Mouse (Mus musculus) embryonic facial prominence, embryonic 14.5 days (tissue): Measurements from ENCODE around the gene Emp1. TPM values are rescaled to one million over a fixed set of nuclear protein-coding genes. Genes with fewer than 3 reads are reported as not detected.
A peak's percentile ranks its signal among the peaks of the same experiment; 100 is the strongest.

ENCODE experiments used
- ATAC-seq: fragments of 200-750 bp; cut with Nextera tagmentation; 2 replicates; pipeline ENCODE4 v1.8.0; 2017; ENCODE audit warnings: low read depth, moderate number of reproducible peaks, moderate TSS enrichment
- DNase-seq: peaks from one replicate; pipeline ENCODE4 v3.0.0-alpha.2; 2015; ENCODE audit warnings: low spot score
- H3K27ac ChIP-seq: fragments of 300-500 bp; sonication (generic); replicated peaks from 2 replicates; pipeline ENCODE4 v1.5.1; 2014; ENCODE audit warnings: low read depth, mild to moderate bottlenecking, low read length, moderate library complexity
- H3K27me3 ChIP-seq: fragments of 300-500 bp; sonication (generic); replicated peaks from 2 replicates; pipeline ENCODE4 v1.6.1; 2014; ENCODE audit warnings: low read length; ENCODE audit not compliant: control insufficient read depth, insufficient read depth
- H3K36me3 ChIP-seq: fragments of 300-500 bp; sonication (generic); 2 replicates; pipeline ENCODE4 v1.6.1; 2014; ENCODE audit warnings: low read length, mixed read lengths; ENCODE audit not compliant: control insufficient read depth, insufficient read depth
- H3K4me1 ChIP-seq: fragments of 300-500 bp; sonication (generic); 2 replicates; pipeline ENCODE4 v1.6.1; 2014; ENCODE audit warnings: antibody characterized with exemption, low read length; ENCODE audit not compliant: control insufficient read depth, insufficient read depth
- H3K4me2 ChIP-seq: fragments of 300-500 bp; sonication (generic); 2 replicates; pipeline ENCODE4 v1.6.1; 2014; ENCODE audit warnings: low read depth, mild to moderate bottlenecking, low read length, moderate library complexity, mixed read lengths
- H3K4me3 ChIP-seq: fragments of 300-500 bp; sonication (generic); 2 replicates; pipeline ENCODE4 v1.5.1; 2014; ENCODE audit warnings: low read depth, mild to moderate bottlenecking, low read length
- H3K9ac ChIP-seq: fragments of 300-500 bp; sonication (generic); 2 replicates; pipeline ENCODE4 v1.6.1; 2014; ENCODE audit warnings: low read depth, mild to moderate bottlenecking, low read length, moderate library complexity, mixed read lengths
- H3K9me3 ChIP-seq: fragments of 300-500 bp; sonication (generic); 2 replicates; pipeline ENCODE4 v1.6.1; 2016; ENCODE audit warnings: low read length; ENCODE audit not compliant: control insufficient read depth
- WGBS: fragments of 180-500 bp; shearing (Covaris S2); extraction: QIAGEN DNeasy Blood & Tissue Kit; methylation state at CpG from one replicate; pipeline ENCODE4 v1.1.7; 2014; 5-methylcytosine and 5-hydroxymethylcytosine counted together
- polyA plus RNA-seq: library from polyadenylated mRNA; unstranded; fragments of >200 nt; fragmentation: Nextera tagmentation; extraction: Ambion mirVana; gene quantifications from 2 replicates; pipeline ENCODE4 v1.2.1, GENCODE M21; 2014

Gene Emp1
- polyA plus RNA-seq, 1 experiment from 2014 or later, result 70.8 TPM

- Histone ChIP-seq H3K4me1 (peaks cover 36% of the 10 kb centered on the region), H3K9ac (no peak overlapping the region), H3K27ac (peak overlapping the region; percentile 65), H3K9me3 (no peaks in the 10 kb centered on the region), H3K4me3 (no peak overlapping the region), H3K4me2 (no peak overlapping the region), H3K36me3 (peaks cover 24% of the 10 kb centered on the region), H3K27me3 (no peaks in the 10 kb centered on the region)
- 49% methylated on average over 6 of the region's 6 CpGs for WGBS
- peak; percentile 34 for DNase-seq
- peak; percentile 8; the same call in 1 of the 2 replicates for ATAC-seq
Observed at GRCm38 (mm10) chr6:135368230-135368629, 5.9 kb downstream of the Emp1 start.

- DNase-seq, result peak; percentile 79
- H3K9me3 ChIP-seq, result no peaks in the 10 kb centered on the region
- peaks cover 38% of the 10 kb centered on the region for H3K4me1 ChIP-seq
- WGBS, result 31% methylated on average over 5 of the region's 5 CpGs
- H3K4me3 ChIP-seq, result no peak overlapping the region
- H3K27ac ChIP-seq, result peak overlapping the region; percentile 59
- no peaks in the 10 kb centered on the region for H3K27me3 ChIP-seq
- no peak overlapping the region for H3K9ac ChIP-seq
- peak overlapping the region; percentile 23 for H3K4me2 ChIP-seq
- peak; percentile 67 for ATAC-seq
- H3K36me3 ChIP-seq, result peaks cover 24% of the 10 kb centered on the region
Observed at GRCm38 (mm10) chr6:135369551-135369968, 7.2 kb downstream of the Emp1 start.

GRCm38 (mm10) chr6:135370954-135371353 lies 8.6 kb downstream of the Emp1 start:
- H3K27ac ChIP-seq, result no peak overlapping the region
- no peak overlapping the region for H3K4me3 ChIP-seq
- no peak overlapping the region for H3K9ac ChIP-seq
- H3K9me3 ChIP-seq, result no peaks in the 10 kb centered on the region
- DNase-seq (no peak), ATAC-seq (no peak)
- H3K4me1 ChIP-seq, result peaks cover 41% of the 10 kb centered on the region
- H3K4me2 ChIP-seq, result no peak overlapping the region
- H3K36me3 ChIP-seq, result peaks cover 24% of the 10 kb centered on the region
- 70% methylated on average over 6 of the region's 6 CpGs for WGBS
- no peaks in the 10 kb centered on the region for H3K27me3 ChIP-seq

DNA sequence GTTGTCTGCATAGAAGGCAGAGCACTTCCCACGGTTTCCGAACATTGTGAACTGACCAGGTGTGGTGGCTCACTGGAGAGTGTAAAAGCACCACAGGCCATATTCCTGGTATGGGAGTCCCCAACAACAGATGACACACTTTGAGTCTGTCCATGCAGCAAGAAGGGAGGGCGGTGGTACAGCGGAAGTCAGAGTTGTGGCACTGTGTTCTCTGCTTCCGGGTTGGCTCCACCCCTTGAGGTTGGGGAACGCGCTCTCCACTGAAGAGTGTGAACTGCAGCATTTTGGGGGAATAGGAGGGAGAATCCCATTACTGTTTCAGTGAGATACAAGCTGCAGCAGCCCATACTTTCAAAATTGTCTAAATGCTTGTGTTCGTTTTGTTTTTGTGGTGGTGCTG lies 11.0 kb downstream of the Emp1 start:
- 86% methylated on average over 8 of the region's 8 CpGs for WGBS
- H3K4me1 ChIP-seq, result peaks cover 32% of the 10 kb centered on the region
- no peak for ATAC-seq

DNA sequence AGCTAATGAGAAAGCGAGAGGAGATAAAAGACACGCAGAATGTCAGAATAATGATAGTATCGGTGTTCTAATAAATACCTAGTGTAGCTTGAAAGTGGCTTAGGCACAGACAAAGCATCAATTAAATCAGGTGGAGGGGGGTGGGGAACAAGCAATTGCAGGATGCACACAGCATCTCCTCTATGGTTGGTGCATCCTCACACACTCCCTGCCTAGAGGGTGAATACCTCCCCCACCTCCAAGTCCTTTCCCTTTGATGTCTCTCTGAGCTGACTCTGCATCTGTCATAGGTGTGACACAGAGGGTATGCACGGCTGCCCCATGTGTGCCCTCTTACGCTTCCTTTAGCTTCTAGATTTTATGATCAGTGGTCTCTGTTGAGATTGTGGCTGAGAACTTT lies 13.5 kb downstream of the Emp1 start:
- Histone ChIP-seq H3K4me2 (no peak overlapping the region), H3K4me1 (peaks cover 18% of the 10 kb centered on the region; the same call in 1 of the 2 replicates), H3K36me3 (peaks cover 46% of the 10 kb centered on the region), H3K27me3 (no peaks in the 10 kb centered on the region), H3K27ac (no peak overlapping the region), H3K9me3 (no peaks in the 10 kb centered on the region), H3K9ac (no peak overlapping the region), H3K4me3 (no peak overlapping the region)
- peak; percentile 22 for DNase-seq
- WGBS, result 56% methylated on average over 5 of the region's 5 CpGs
- no peak for ATAC-seq

More for the DNA sequence above, 11.0 kb downstream of the Emp1 start:
- DNase-seq, result no peak
- H3K4me2 ChIP-seq, result no peak overlapping the region
- H3K27ac ChIP-seq, result no peak overlapping the region
- H3K27me3 ChIP-seq, result no peaks in the 10 kb centered on the region
- H3K4me3 ChIP-seq, result no peak overlapping the region
- H3K9me3 ChIP-seq, result no peaks in the 10 kb centered on the region
- no peak overlapping the region for H3K9ac ChIP-seq
- H3K36me3 ChIP-seq, result peaks cover 25% of the 10 kb centered on the region

- H3K27me3 ChIP-seq, result no peaks in the 10 kb centered on the region
- no peak overlapping the region for H3K27ac ChIP-seq
- no peak overlapping the region for H3K4me2 ChIP-seq
- WGBS, result 56% methylated on average over 7 of the region's 7 CpGs
- peaks cover 46% of the 10 kb centered on the region for H3K36me3 ChIP-seq
- ATAC-seq (no peak), DNase-seq (no peak)
- H3K9me3 ChIP-seq, result no peaks in the 10 kb centered on the region
- peaks cover 18% of the 10 kb centered on the region; the same call in 1 of the 2 replicates for H3K4me1 ChIP-seq
- no peak overlapping the region for H3K4me3 ChIP-seq
- H3K9ac ChIP-seq, result no peak overlapping the region
Observed at GRCm38 (mm10) chr6:135376248-135376647, 13.9 kb downstream of the Emp1 start.

- Histone ChIP-seq H3K4me3 (0 out of 2 replicates have a peak overlapping the region, but pooled peaks have one; percentile 9), H3K9ac (no peak overlapping the region), H3K4me2 (peak overlapping the region; percentile 39), H3K9me3 (peaks cover 5% of the 10 kb centered on the region; the same call in 1 of the 2 replicates), H3K4me1 (peaks cover 18% of the 10 kb centered on the region; the same call in 1 of the 2 replicates), H3K27ac (no peak overlapping the region), H3K36me3 (peaks cover 57% of the 10 kb centered on the region), H3K27me3 (no peaks in the 10 kb centered on the region)
- peak; percentile 62 for ATAC-seq
- 27% methylated on average over 16 of the region's 16 CpGs for WGBS
- DNase-seq, result peak; percentile 61
Observed at GRCm38 (mm10) chr6:135377583-135378319, 15.4 kb downstream of the Emp1 start.

GRCm38 (mm10) chr6:135383919-135384318 lies 21.6 kb downstream of the Emp1 start:
- ATAC-seq (no peak), DNase-seq (no peak)
- H3K4me2 ChIP-seq, result no peak overlapping the region
- no peak overlapping the region for H3K27ac ChIP-seq
- no peaks in the 10 kb centered on the region for H3K27me3 ChIP-seq
- H3K9ac ChIP-seq, result no peak overlapping the region
- no peaks in the 10 kb centered on the region for H3K4me1 ChIP-seq
- peaks cover 6% of the 10 kb centered on the region; the same call in 1 of the 2 replicates for H3K9me3 ChIP-seq
- no peak overlapping the region for H3K4me3 ChIP-seq
- peaks cover 48% of the 10 kb centered on the region for H3K36me3 ChIP-seq
